Mouse (Mus musculus) thymus, postnatal 14 days (tissue): ENCODE measurements at regions not wholly inside any gene's neighbourhood (a gene's known extent, or its start where the extent isn't known, plus 50 kb on each side); places are given as distances from the start of the nearest gene placed in this dataset.

ENCODE experiments used
- DNase-seq: peaks from one replicate; pipeline ENCODE4 v3.0.0; 2021

- no peak for DNase-seq
These were observed 283.4 kb downstream of the Rps24 start for GRCm38 (mm10) chr14:24770015-24770977.

- DNase-seq = no peak
These were observed 284.7 kb downstream of the Rps24 start for GRCm38 (mm10) chr14:24771663-24772062.

DNA sequence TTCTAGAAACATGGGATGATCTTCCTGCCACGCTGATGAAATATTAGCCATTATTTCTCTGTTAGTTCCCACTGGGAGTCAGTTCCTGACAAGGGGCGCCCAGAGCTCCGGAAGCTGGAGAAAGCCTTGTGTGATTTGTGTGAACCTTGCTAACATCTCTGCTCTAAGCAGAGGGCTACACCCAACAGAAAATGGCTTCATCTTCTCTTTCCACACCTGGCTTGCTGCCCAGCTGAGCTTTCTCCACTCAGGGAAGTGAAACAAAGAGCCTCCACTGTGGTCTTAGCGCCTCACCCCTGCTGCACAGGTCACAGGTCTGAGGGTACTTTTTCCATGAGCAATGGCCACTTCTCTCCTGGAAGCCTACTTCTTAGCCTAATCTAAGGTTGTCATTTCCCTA is 285.2 kb downstream of the Rps24 start:
- no peak for DNase-seq

- peak; percentile 78 for DNase-seq
These were observed 292.1 kb downstream of the Rps24 start for GRCm38 (mm10) chr14:24778748-24779630.

- no peak for DNase-seq
These were observed 294.7 kb downstream of the Rps24 start for GRCm38 (mm10) chr14:24781674-24782073.

GRCm38 (mm10) chr14:24783889-24784288 is 297.0 kb downstream of the Rps24 start:
- no peak for DNase-seq

- no peak for DNase-seq
These were observed 298.5 kb downstream of the Rps24 start for GRCm38 (mm10) chr14:24785452-24785851.

DNA sequence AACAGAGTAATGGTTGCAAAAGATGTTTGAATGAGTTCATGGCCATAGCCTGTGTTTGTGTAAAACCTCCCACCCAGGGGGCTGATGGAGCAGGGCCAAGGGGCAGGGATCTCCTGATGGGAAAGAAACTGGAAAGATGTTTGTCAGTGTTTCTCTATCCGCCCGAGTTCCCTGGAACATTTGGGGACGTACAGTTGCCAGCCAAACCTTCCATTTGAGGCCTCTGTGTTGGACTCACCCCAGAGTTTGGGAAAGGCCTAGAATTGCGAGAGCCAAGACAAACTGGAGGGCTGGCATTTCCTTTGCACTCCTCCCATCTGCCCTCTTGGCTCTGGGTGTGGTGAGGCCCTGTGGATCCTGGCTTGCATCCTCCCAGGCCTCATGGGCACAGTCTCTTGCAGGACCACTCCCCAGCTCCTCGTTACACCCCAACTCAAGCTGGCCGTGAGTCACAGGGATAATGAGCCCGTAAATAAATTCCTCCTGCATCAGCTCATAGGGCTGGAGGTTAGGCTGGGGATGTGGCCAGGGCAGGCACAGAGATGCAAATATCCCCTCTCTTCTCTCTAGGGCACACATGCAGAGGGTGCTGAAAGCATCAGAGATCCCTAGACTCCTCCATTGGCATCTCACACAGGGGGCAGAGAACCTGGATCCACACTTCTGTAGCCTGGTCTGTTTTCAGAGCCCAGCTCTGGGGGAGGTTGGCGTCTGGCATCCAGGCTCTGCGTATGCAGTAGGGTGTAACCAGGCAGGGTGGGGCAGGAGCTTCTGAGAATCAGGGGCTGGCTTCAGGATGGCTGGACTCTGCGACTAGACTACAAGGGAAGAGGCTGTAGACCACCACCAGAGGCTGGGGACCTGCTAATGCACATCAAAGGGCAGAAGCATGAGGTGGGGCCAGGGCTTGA is 306.7 kb downstream of the Rps24 start:
- DNase-seq = no peak

GRCm38 (mm10) chr14:24794359-24794845 is 307.5 kb downstream of the Rps24 start:
- DNase-seq = no peak

- DNase-seq = no peak
These were observed 310.6 kb downstream of the Rps24 start for GRCm38 (mm10) chr14:24797494-24797893.

DNA sequence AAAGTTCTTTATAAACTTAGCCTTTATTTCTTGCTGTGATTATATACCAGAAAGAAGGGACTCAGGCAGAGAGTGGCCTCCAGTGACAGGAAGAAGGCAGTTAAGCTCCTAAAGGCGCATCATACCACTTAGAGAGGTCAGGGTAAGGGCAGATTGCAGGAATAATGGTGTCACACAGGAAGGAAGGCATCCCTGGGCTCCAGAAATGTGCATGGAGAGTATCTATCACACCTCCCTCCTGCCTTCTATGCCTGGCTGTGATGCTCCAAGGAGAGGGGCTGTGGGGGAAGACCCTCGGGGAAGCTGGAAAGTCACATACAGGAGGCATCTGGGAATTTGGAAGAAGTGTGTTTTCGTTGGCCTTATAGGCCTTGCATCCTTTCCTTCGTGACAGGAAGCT is 311.1 kb downstream of the Rps24 start:
- DNase-seq = no peak

GRCm38 (mm10) chr14:24803001-24803655 is 316.2 kb downstream of the Rps24 start:
- DNase-seq = no peak

- no peak for DNase-seq
These were observed 320.1 kb downstream of the Rps24 start for GRCm38 (mm10) chr14:24807061-24807460.

- DNase-seq = no peak
These were observed 336.1 kb downstream of the Rps24 start for GRCm38 (mm10) chr14:24822876-24823567.

- no peak for DNase-seq
These were observed 337.4 kb downstream of the Rps24 start for GRCm38 (mm10) chr14:24824351-24824750.

DNA sequence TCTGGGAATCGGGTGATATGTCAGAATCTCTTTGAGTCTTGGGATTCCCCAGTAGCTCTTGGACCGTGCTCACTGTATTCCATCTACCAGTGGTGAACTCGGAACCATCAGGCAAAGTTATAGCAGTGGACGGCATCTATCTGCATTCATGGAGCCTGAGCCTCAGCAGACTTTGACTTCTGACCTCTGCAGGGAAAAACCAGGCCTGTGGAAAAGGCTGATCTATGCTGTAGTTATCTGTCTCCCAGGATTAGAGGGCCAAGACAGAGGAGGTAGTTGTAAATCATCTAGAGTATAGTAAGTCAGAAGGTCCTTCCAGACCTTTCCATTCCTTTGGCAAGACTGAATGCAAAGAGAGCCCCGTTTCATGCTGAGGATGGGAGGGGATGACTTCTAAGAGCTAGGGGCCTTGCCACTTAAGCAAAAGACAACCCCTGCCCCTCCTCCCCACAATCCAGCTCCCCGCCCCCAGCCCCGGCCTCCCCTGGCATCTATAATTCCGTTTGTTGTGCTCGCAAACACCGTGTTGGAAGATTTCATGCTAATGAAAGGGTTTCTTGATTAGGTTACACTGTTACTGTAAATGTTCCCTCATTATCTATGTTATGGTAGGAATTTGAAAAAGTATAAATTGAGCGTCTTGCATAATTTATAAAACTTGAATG is 338.9 kb downstream of the Rps24 start:
- DNase-seq = no peak

DNA sequence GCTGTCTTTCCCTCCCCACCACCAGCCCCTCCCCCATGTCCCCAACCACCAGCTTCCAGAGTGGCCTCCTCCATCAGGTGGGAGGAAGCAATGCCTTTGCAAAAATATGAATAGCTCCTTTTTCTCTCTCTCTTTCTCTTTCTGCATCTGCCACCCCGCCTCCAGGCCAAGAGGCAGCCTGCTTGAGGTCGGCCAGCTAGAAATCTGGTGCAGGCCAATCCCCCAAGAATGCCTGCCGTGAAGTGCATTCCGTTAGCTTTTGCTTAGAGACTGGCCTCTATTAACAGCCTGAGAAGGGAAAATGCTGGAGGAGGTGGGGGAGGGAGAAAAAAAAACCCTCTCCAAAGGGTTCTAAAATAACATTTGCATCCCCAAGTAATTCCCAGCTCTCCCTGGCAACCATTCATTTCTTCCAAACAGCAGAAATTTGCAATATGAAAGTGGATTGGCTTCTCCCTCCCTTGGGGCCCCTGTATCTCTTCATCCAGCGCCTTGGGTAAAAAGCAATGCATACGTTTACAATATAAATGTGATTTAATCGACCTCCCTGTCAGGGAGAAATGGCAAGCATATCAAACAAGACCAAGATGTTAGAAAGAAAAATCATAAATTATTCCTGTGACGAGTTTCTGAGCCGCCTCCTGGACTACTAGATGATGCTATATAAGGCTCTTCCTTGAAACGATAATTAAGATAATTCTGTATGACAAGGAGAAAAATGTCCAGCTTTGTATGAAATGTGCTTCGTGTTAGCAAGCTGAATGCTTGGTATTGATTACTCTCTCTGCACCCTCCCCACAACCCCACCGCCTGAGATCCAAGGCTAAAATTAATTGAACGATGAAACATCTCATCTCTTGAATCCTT is 339.8 kb downstream of the Rps24 start:
- DNase-seq = no peak

DNA sequence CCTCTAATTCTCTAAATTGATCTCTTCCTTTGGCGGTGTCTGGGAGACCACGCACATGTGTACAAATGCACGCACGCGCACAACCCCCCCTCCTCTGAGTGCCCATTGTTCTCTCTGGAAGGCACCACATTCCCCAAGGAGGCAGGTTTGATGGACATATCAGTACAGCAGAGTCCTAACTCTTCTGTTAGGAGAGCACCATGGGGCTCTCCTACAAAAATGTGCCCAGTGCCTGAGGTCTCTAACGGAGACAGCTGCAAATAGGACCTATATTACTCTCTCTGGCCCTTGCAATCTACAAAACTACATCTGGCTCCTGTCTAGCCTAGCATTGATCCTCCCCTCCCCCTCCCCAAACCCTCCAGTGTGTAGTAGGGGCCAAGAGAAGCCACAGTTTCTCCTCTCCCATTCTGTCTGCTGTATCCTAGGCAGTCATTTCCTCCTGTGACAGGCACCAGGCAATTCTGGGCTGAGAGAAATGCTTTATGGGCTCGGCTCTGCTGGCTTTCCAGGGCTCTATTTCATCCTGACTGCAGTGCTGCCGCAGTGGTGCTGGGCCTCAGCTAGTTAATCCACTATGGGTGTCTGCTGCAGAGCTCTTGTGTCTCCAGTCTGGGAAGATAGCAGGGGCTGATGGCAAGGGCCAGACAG is 340.6 kb downstream of the Rps24 start:
- no peak for DNase-seq

DNA sequence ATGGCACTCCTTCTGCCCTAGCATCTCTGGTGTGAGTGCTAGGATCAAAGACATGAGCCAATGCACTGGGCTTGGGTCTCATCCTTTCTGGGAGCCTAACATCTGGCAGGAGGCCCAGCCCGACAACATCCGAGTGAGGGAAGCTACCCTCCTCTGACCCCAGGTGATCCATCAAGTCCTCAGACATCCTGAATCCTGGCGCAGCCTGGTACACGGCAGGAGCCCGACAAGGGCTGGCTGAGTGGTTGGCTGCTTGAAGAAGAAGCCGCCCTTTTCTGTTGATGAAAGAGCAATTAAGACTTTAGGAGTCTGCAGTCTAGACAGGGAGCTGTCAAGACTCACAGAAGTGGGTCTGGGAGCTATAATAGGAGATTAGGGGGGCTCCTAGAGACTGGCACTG is 342.1 kb downstream of the Rps24 start:
- DNase-seq = no peak
